Mouse (Mus musculus) embryonic facial prominence, embryonic 13.5 days (tissue): ENCODE data around the gene Fam181a. TPM values are rescaled to one million over a fixed set of nuclear protein-coding genes. Genes with fewer than 3 reads are reported as not detected.
A peak's percentile ranks its signal among the peaks of the same experiment; 100 is the strongest.

ENCODE experiments used
- ATAC-seq: fragments of 200-750 bp; cut with Nextera tagmentation; 2 replicates; pipeline ENCODE4 v1.8.0; 2017; ENCODE audit warnings: low read depth; ENCODE audit not compliant: insufficient number of reproducible peaks, insufficient read depth, low FRiP score, low TSS enrichment
- H3K27ac ChIP-seq: fragments of 300-500 bp; sonication (generic); 2 replicates; pipeline ENCODE4 v1.5.1; 2015; ENCODE audit warnings: moderate library complexity, mild to moderate bottlenecking, inconsistent platforms
- H3K27me3 ChIP-seq: fragments of 300-500 bp; sonication (generic); 2 replicates; pipeline ENCODE4 v1.6.1; 2015; ENCODE audit warnings: mild to moderate bottlenecking, inconsistent platforms
- H3K36me3 ChIP-seq: fragments of 300-500 bp; sonication (generic); 2 replicates; pipeline ENCODE4 v1.6.1; 2015; ENCODE audit warnings: mild to moderate bottlenecking, inconsistent platforms
- H3K4me1 ChIP-seq: fragments of 300-500 bp; sonication (generic); 2 replicates; pipeline ENCODE4 v1.6.1; 2015; ENCODE audit warnings: inconsistent platforms
- H3K4me2 ChIP-seq: fragments of 300-500 bp; sonication (generic); 2 replicates; pipeline ENCODE4 v1.6.1; 2015; ENCODE audit warnings: moderate library complexity, mild to moderate bottlenecking, inconsistent platforms
- H3K4me3 ChIP-seq: fragments of 300-500 bp; sonication (generic); 2 replicates; pipeline ENCODE4 v1.5.1; 2015; ENCODE audit warnings: mild to moderate bottlenecking, inconsistent platforms
- H3K9ac ChIP-seq: fragments of 300-500 bp; sonication (generic); 2 replicates; pipeline ENCODE4 v1.6.1; 2015; ENCODE audit warnings: mild to moderate bottlenecking, inconsistent platforms
- H3K9me3 ChIP-seq: fragments of 300-500 bp; sonication (generic); 2 replicates; pipeline ENCODE4 v1.6.1; 2016; ENCODE audit warnings: inconsistent platforms
- WGBS: fragments of 180-500 bp; shearing (Covaris S2); methylation state at CpG from one replicate; pipeline ENCODE4 v1.1.7; 2015; ENCODE audit warnings: mixed read lengths; 5-methylcytosine and 5-hydroxymethylcytosine counted together
- polyA plus RNA-seq: library from polyadenylated mRNA; unstranded; fragments of >200 nt; fragmentation: Nextera tagmentation; extraction: Ambion mirVana; gene quantifications from 2 replicates; pipeline ENCODE4 v1.2.1, GENCODE M21; 2015

Gene Fam181a
- polyA plus RNA-seq, 1 experiment from 2014 or later: 0.22 TPM

DNA sequence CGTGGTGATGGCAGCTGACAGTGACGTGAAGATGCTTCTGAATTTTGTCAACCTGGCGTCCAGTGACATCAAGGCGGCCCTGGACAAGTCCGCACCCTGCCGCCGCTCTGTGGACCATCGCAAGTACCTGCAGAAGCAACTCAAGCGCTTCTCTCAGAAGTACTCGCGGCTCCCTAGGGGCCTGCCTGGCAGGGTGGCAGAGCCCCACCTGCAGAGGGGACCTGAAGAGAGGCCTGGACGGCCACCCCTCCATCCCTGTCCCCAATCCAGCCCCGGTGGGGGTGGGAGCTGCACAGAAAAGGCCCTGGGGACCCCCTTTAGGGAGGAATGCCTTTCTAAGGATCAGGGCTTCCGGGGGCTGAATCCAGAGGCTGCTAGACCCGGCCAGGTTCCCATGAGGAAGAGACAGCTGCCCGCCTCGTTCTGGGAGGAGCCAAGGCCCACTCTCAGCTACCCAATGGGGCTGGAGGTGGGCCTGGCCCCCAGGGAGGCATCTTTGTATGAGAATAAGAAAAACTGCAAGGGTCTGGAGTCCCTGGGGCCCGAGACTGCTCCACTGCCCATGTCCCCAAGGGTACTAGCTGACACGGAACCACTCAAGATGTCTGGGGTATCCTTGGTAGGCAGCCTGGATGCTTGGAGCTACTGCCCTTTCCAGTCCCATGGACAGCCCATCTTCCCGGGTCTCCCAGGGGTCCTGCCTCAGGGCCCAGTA lies 5.2 kb downstream of the Fam181a start:
- Histone ChIP-seq H3K27ac (no peak overlapping the region), H3K4me3 (no peak overlapping the region), H3K4me1 (peaks cover 18% of the 10 kb centered on the region), H3K4me2 (no peak overlapping the region; the same call in 1 of the 2 replicates), H3K27me3 (peaks cover 43% of the 10 kb centered on the region), H3K36me3 (no peaks in the 10 kb centered on the region), H3K9me3 (no peaks in the 10 kb centered on the region), H3K9ac (no peak overlapping the region)
- ATAC-seq: no peak; the same call in 1 of the 2 replicates
- WGBS: 33% methylated on average over 20 of the region's 20 CpGs

GRCm38 (mm10) chr12:103322801-103323200 lies 12.0 kb downstream of the Fam181a start:
- Histone ChIP-seq H3K4me2 (no peak overlapping the region), H3K9me3 (no peaks in the 10 kb centered on the region), H3K9ac (no peak overlapping the region), H3K36me3 (no peaks in the 10 kb centered on the region), H3K4me1 (peaks cover 9% of the 10 kb centered on the region), H3K27ac (no peak overlapping the region), H3K27me3 (peaks cover 28% of the 10 kb centered on the region), H3K4me3 (no peak overlapping the region)
- WGBS: 44% methylated on average over 3 of the region's 3 CpGs
- ATAC-seq: no peak

DNA sequence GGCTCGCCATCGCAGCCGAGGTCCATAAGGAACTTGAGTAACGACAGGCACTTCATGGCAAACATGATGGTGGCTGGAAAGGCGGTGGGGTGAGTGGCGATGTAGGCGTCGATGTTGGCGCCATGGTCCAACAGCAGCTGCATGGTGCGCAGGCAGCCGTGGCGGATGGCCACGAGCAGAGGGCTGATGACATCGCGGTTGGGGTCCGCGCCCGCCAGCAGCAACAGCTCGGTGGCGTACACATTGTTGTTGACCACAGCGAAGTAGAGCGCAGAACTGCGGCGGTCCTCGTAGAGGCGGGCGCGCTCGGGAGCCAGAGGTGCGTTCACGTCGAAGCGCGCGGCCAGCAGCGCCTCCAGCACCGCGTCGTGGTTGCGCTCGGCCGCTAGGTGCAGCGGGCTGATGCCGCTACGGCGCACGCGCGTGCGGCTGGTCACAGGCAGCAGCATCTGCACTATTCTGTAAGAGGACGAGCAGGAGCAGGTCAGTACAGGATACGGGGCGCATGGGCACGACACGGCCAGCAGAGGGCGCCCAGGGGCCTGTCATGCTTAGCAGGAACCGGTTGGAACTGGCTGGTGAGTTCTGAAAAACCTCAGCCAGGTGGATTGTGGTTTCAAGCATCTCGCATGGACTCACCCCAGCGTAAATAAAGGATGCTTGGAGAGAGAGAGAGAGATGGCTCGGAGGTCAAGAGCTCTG lies 14.5 kb downstream of the Fam181a start:
- peak overlapping the region; percentile 41 for H3K4me3 ChIP-seq
- H3K9ac ChIP-seq: peak overlapping the region; percentile 58; the same call in 1 of the 2 replicates
- H3K9me3 ChIP-seq: no peaks in the 10 kb centered on the region
- ATAC-seq: peak; percentile 88
- no peaks in the 10 kb centered on the region for H3K36me3 ChIP-seq
- H3K27ac ChIP-seq: no peak overlapping the region
- peaks cover 28% of the 10 kb centered on the region for H3K27me3 ChIP-seq
- WGBS: 9% methylated on average over 60 of the region's 60 CpGs
- peak overlapping the region; percentile 70 for H3K4me2 ChIP-seq
- peaks cover 5% of the 10 kb centered on the region for H3K4me1 ChIP-seq

DNA sequence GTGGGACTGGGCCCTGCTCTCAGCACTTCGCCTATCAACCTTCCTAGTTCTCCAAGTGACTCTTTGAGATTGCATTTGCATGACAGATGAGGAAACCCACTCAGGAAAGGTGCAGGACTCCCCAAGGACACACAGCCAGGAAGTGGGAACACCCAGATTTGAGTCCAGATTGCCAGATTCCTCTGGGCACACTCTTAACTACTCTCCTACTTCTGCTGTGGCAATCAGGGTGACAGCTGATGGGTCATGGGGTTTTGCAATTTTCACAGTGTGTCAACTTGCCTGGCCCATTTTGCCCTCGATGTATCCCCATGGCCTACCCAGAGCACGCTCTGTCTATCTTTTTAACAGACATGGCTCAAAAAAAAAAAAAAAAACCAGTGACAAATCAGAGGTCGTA lies 15.8 kb downstream of the Fam181a start:
- no peak overlapping the region for H3K27ac ChIP-seq
- H3K9me3 ChIP-seq: no peaks in the 10 kb centered on the region
- H3K36me3 ChIP-seq: no peaks in the 10 kb centered on the region
- no peak overlapping the region for H3K9ac ChIP-seq
- peaks cover 28% of the 10 kb centered on the region for H3K27me3 ChIP-seq
- H3K4me3 ChIP-seq: no peak overlapping the region
- peaks cover 5% of the 10 kb centered on the region for H3K4me1 ChIP-seq
- 69% methylated on average over 4 of the region's 4 CpGs for WGBS
- no peak overlapping the region for H3K4me2 ChIP-seq
- no peak for ATAC-seq

DNA sequence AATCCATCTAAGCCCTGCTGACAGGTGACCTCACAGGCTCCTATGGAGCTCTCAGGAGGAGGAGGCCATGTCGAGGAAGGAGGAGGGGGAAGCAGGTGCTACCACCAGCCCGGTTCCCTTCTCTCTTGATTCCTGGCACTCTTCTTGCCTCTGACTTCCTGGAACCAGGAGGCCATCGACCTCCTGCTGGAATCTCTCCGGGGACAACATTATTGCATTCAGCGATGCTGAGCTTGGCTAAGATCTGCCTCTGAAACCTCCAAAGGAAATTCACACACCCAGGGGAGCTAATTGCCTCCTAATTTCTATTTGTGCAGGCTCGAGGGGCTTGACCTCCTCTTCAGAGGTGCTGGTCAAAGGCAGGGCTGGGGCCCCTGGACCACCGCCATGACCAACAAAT lies 16.3 kb downstream of the Fam181a start:
- no peak for ATAC-seq
- Histone ChIP-seq H3K4me2 (no peak overlapping the region), H3K27me3 (peaks cover 28% of the 10 kb centered on the region), H3K27ac (no peak overlapping the region), H3K4me3 (no peak overlapping the region), H3K4me1 (peaks cover 5% of the 10 kb centered on the region), H3K9me3 (no peaks in the 10 kb centered on the region), H3K36me3 (no peaks in the 10 kb centered on the region), H3K9ac (no peak overlapping the region)
- 25% methylated on average over 7 of the region's 7 CpGs for WGBS

GRCm38 (mm10) chr12:103328448-103329191 lies 17.8 kb downstream of the Fam181a start:
- no peak overlapping the region for H3K9ac ChIP-seq
- H3K27me3 ChIP-seq: peaks cover 19% of the 10 kb centered on the region
- no peaks in the 10 kb centered on the region for H3K36me3 ChIP-seq
- no peak overlapping the region for H3K27ac ChIP-seq
- no peak overlapping the region for H3K4me2 ChIP-seq
- H3K4me3 ChIP-seq: no peak overlapping the region
- H3K9me3 ChIP-seq: no peaks in the 10 kb centered on the region
- no peak for ATAC-seq
- H3K4me1 ChIP-seq: peaks cover 5% of the 10 kb centered on the region
- WGBS: 59% methylated on average over 7 of the region's 7 CpGs

DNA sequence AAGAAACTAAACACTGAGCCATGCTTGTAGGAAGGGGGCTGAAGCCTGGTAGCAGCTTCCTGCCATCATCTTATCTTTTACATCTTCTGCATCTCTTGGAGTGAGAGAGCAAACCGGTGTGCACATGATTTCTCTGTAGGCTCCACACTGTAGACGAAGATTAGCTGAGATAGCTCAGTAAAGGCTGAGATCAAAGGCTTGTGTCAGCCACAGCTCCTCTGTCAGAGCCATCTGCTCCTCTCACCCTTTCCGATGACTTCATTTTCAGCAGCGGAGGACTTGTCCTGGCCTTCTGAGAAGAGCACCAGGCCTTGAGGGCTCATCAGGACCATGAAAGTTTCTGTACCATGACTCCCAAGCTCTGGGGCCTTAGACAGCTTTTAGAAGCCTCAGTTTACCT lies 20.7 kb downstream of the Fam181a start:
- Histone ChIP-seq H3K4me2 (no peak overlapping the region), H3K9ac (no peak overlapping the region), H3K4me3 (no peak overlapping the region), H3K27ac (no peak overlapping the region), H3K4me1 (no peaks in the 10 kb centered on the region), H3K36me3 (no peaks in the 10 kb centered on the region), H3K9me3 (no peaks in the 10 kb centered on the region), H3K27me3 (no peaks in the 10 kb centered on the region)
- ATAC-seq: no peak
- WGBS: 51% methylated on average over 4 of the region's 4 CpGs

GRCm38 (mm10) chr12:103332879-103333278 lies 22.1 kb downstream of the Fam181a start:
- no peak overlapping the region for H3K9ac ChIP-seq
- no peaks in the 10 kb centered on the region for H3K36me3 ChIP-seq
- WGBS: 77% methylated on average over 2 of the region's 2 CpGs

GRCm38 (mm10) chr12:103333426-103333825 lies 22.7 kb downstream of the Fam181a start:
- H3K36me3 ChIP-seq: no peaks in the 10 kb centered on the region
- H3K9ac ChIP-seq: no peak overlapping the region
- no peaks in the 10 kb centered on the region for H3K27me3 ChIP-seq
- no peak for ATAC-seq
- H3K27ac ChIP-seq: no peak overlapping the region
- 96% methylated on average over 15 of the region's 15 CpGs for WGBS
- no peak overlapping the region for H3K4me3 ChIP-seq
- H3K9me3 ChIP-seq: no peaks in the 10 kb centered on the region
- H3K4me1 ChIP-seq: no peaks in the 10 kb centered on the region
- no peak overlapping the region for H3K4me2 ChIP-seq

More at GRCm38 (mm10) chr12:103332879-103333278, 22.1 kb downstream of the Fam181a start:
- H3K4me3 ChIP-seq: no peak overlapping the region
- H3K4me1 ChIP-seq: no peaks in the 10 kb centered on the region
- no peaks in the 10 kb centered on the region for H3K9me3 ChIP-seq
- H3K27me3 ChIP-seq: no peaks in the 10 kb centered on the region
- no peak overlapping the region for H3K27ac ChIP-seq
- no peak for ATAC-seq
- no peak overlapping the region for H3K4me2 ChIP-seq

GRCm38 (mm10) chr12:103336766-103337165 lies 26.0 kb downstream of the Fam181a start:
- ATAC-seq: no peak
- H3K9me3 ChIP-seq: no peaks in the 10 kb centered on the region
- WGBS: 83% methylated on average over 3 of the region's 3 CpGs

GRCm38 (mm10) chr12:103338162-103338798 lies 27.5 kb downstream of the Fam181a start:
- H3K4me2 ChIP-seq: no peak overlapping the region
- H3K9ac ChIP-seq: no peak overlapping the region
- H3K9me3 ChIP-seq: no peaks in the 10 kb centered on the region
- H3K4me1 ChIP-seq: no peaks in the 10 kb centered on the region
- H3K36me3 ChIP-seq: no peaks in the 10 kb centered on the region
- ATAC-seq: no peak
- no peaks in the 10 kb centered on the region for H3K27me3 ChIP-seq
- no peak overlapping the region for H3K4me3 ChIP-seq
- 78% methylated on average over 14 of the region's 14 CpGs for WGBS
- no peak overlapping the region for H3K27ac ChIP-seq

More at GRCm38 (mm10) chr12:103336766-103337165, 26.0 kb downstream of the Fam181a start:
- H3K4me2 ChIP-seq: no peak overlapping the region
- no peaks in the 10 kb centered on the region for H3K36me3 ChIP-seq
- no peak overlapping the region for H3K9ac ChIP-seq
- no peaks in the 10 kb centered on the region for H3K27me3 ChIP-seq
- H3K4me3 ChIP-seq: no peak overlapping the region
- no peak overlapping the region for H3K27ac ChIP-seq
- no peaks in the 10 kb centered on the region for H3K4me1 ChIP-seq
